Mouse (Mus musculus): ENCODE data around the gene Ccnk.

Gene Ccnk

GRCm38 (mm10) chr12:108246759-108247500, 67.6 kb downstream of the Ccnk start:
- no peak for DNase-seq (ENCODE audit: low read depth, low spot score)

GRCm38 (mm10) chr12:108249019-108249418, 69.6 kb downstream of the Ccnk start:
- no peak for DNase-seq (ENCODE audit: low read depth, low spot score)

GRCm38 (mm10) chr12:108249522-108249921, 70.1 kb downstream of the Ccnk start:
- DNase-seq (ENCODE audit: low read depth, low spot score), result no peak

- no peak for DNase-seq (ENCODE audit: low read depth, low spot score)
These were observed 71.8 kb downstream of the Ccnk start for GRCm38 (mm10) chr12:108251034-108251792.

- no peak for DNase-seq (ENCODE audit: low read depth, low spot score)
These were observed 72.6 kb downstream of the Ccnk start for GRCm38 (mm10) chr12:108251825-108252542.
